Mouse (Mus musculus): ENCODE data around the gene Psmb8.
A peak's percentile ranks its signal among the peaks of the same experiment; 100 is the strongest.

Psmb8 gene

GRCm38 (mm10) chr17:34196941-34197894 lies at the start of gene Psmb8:
Psmb8 (plus strand) TSS chr17:34197721.
- peak; percentile 95 for DNase-seq

- DNase-seq, result peak; percentile 70
These were observed 44.6 kb upstream of the Psmb8 start, which contains the start of gene H2-DMb1 for GRCm38 (mm10) chr17:34152923-34153322. H2-DMb1 (plus strand) TSS chr17:34153072.

- DNase-seq, result peak; percentile 46
These were observed 42.0 kb upstream of the Psmb8 start for GRCm38 (mm10) chr17:34155534-34155933.

GRCm38 (mm10) chr17:34164202-34164895 lies 33.2 kb upstream of the Psmb8 start:
- DNase-seq, result peak; percentile 64

- DNase-seq, result peak; percentile 28
These were observed 32.3 kb upstream of the Psmb8 start for GRCm38 (mm10) chr17:34165033-34165730.

- peak; percentile 65 for DNase-seq
These were observed 28.2 kb upstream of the Psmb8 start for GRCm38 (mm10) chr17:34169279-34169678.

GRCm38 (mm10) chr17:34170487-34170876 lies 27.0 kb upstream of the Psmb8 start:
- DNase-seq, result no peak

- DNase-seq, result peak; percentile 90
These were observed 26.5 kb upstream of the Psmb8 start for GRCm38 (mm10) chr17:34170877-34171498.

- DNase-seq, result no peak
These were observed 25.0 kb upstream of the Psmb8 start for GRCm38 (mm10) chr17:34172528-34172927.

GRCm38 (mm10) chr17:34174075-34174474 lies 23.4 kb upstream of the Psmb8 start:
- DNase-seq, result no peak

GRCm38 (mm10) chr17:34177179-34177578 lies 20.3 kb upstream of the Psmb8 start:
- DNase-seq, result no peak

- DNase-seq, result no peak
These were observed 18.5 kb upstream of the Psmb8 start for GRCm38 (mm10) chr17:34179019-34179418.

- no peak for DNase-seq
These were observed 17.3 kb upstream of the Psmb8 start for GRCm38 (mm10) chr17:34179913-34180859.

GRCm38 (mm10) chr17:34183564-34184219 lies 13.8 kb upstream of the Psmb8 start:
- no peak for DNase-seq

- DNase-seq, result no peak
These were observed 12.0 kb upstream of the Psmb8 start for GRCm38 (mm10) chr17:34185526-34185925.

- no peak for DNase-seq
These were observed 10.6 kb upstream of the Psmb8 start for GRCm38 (mm10) chr17:34186885-34187260.

- peak; percentile 100 for DNase-seq
These were observed 10.1 kb upstream of the Psmb8 start, which contains the start of the genes Tap1 and Psmb9 for GRCm38 (mm10) chr17:34187261-34187916. Tap1 (plus strand) TSS chr17:34187553. Psmb9 (minus strand) TSS chr17:34187764.

- no peak for DNase-seq
These were observed 9.5 kb upstream of the Psmb8 start for GRCm38 (mm10) chr17:34188010-34188409.

GRCm38 (mm10) chr17:34188986-34189385 lies 8.5 kb upstream of the Psmb8 start:
- DNase-seq, result no peak

- DNase-seq, result no peak
These were observed 4.7 kb upstream of the Psmb8 start for GRCm38 (mm10) chr17:34192852-34193251.

All from kidney, postnatal 10 days (tissue).